Mouse (Mus musculus) monocyte, adult 5-6 weeks (primary cell): ENCODE measurements around the gene Pakap. TPM values are rescaled to one million over a fixed set of nuclear protein-coding genes. Genes with fewer than 3 reads are reported as not detected.

ENCODE experiments used
- ATAC-seq: fragments of 153-309, 156-312 bp; replicated peaks from 2 replicates; pipeline ENCODE4 v1.8.0; 2017; ENCODE audit warnings: mild to moderate bottlenecking; ENCODE audit not compliant: low TSS enrichment, insufficient number of reproducible peaks, severe bottlenecking, poor library complexity, low FRiP score
- total RNA-seq: library from RNA; stranded (forward); fragments of 200-1000, 200-491, 200-594 nt; gene quantifications from 3 replicates; pipeline ENCODE4 v1.2.3, GENCODE M21; 2017

The Pakap gene
- total RNA-seq, 1 experiment from 2014 or later = not detected

GRCm38 (mm10) chr4:57841911-57842310 lies 273.9 kb downstream of the Pakap start:
- ATAC-seq = no peak

GRCm38 (mm10) chr4:57842472-57843305 lies 274.7 kb downstream of the Pakap start:
- no peak for ATAC-seq

- no peak for ATAC-seq
Measured at GRCm38 (mm10) chr4:57845031-57845431, 277.1 kb downstream of the Pakap start.

- ATAC-seq = no peak
Measured at GRCm38 (mm10) chr4:57845541-57846210, 277.7 kb downstream of the Pakap start.

GRCm38 (mm10) chr4:57846381-57846990 lies 278.5 kb downstream of the Pakap start:
- ATAC-seq = no peak

- no peak for ATAC-seq
Measured at GRCm38 (mm10) chr4:57846991-57847422, 279.0 kb downstream of the Pakap start.

GRCm38 (mm10) chr4:57847676-57848075 lies 279.7 kb downstream of the Pakap start:
- ATAC-seq = no peak

- no peak for ATAC-seq
Measured at GRCm38 (mm10) chr4:57849465-57849864, 281.5 kb downstream of the Pakap start.

- no peak for ATAC-seq
Measured at GRCm38 (mm10) chr4:57851731-57852130, 283.8 kb downstream of the Pakap start.

- no peak for ATAC-seq
Measured at GRCm38 (mm10) chr4:57852461-57853040, 284.6 kb downstream of the Pakap start.

- no peak for ATAC-seq
Measured at GRCm38 (mm10) chr4:57854181-57854580, 286.2 kb downstream of the Pakap start.

GRCm38 (mm10) chr4:57855281-57855941 lies 287.4 kb downstream of the Pakap start:
- ATAC-seq = no peak

- ATAC-seq = no peak
Measured at GRCm38 (mm10) chr4:57856673-57857072, 288.7 kb downstream of the Pakap start.

GRCm38 (mm10) chr4:57860204-57860611 lies 292.2 kb downstream of the Pakap start:
- ATAC-seq = no peak

- no peak for ATAC-seq
Measured at GRCm38 (mm10) chr4:57861166-57861565, 293.2 kb downstream of the Pakap start.

GRCm38 (mm10) chr4:57861856-57862255 lies 293.9 kb downstream of the Pakap start:
- ATAC-seq = no peak

- 0 out of 2 replicates have a peak, but pooled peaks have one; percentile 40 for ATAC-seq
Measured at GRCm38 (mm10) chr4:57862269-57862986, 294.4 kb downstream of the Pakap start.

GRCm38 (mm10) chr4:57866088-57866487 lies 298.1 kb downstream of the Pakap start:
- no peak for ATAC-seq
